Mouse (Mus musculus) heart, adult 2 months (tissue): Measurements from ENCODE around the gene Cmtm1.
"Not testable (repeated sequence)": the region's sequence is repeated elsewhere in the genome, so short reads cannot be mapped to it uniquely, and the experiment has no call there.

Experiments used
- CTCF ChIP-seq: fragments of 200-600 bp; IDR thresholded peaks from 2 replicates; pipeline ENCODE4 v1.8.1; 2022; ENCODE audit warnings: antibody characterized with exemption, mild to moderate bottlenecking, moderate library complexity
- EP300 ChIP-seq: fragments of 200-500 bp; IDR thresholded peaks from 2 replicates; pipeline ENCODE4 v1.6.1; 2011; ENCODE audit warnings: low read depth, low read length, control low read depth; ENCODE audit not compliant: insufficient read depth
- POLR2A ChIP-seq: fragments of 200-500 bp; IDR thresholded peaks from 2 replicates; pipeline ENCODE4 v1.6.1; 2011; ENCODE audit warnings: mild to moderate bottlenecking, low read depth, low read length, control low read depth; ENCODE audit not compliant: insufficient read depth

DNA sequence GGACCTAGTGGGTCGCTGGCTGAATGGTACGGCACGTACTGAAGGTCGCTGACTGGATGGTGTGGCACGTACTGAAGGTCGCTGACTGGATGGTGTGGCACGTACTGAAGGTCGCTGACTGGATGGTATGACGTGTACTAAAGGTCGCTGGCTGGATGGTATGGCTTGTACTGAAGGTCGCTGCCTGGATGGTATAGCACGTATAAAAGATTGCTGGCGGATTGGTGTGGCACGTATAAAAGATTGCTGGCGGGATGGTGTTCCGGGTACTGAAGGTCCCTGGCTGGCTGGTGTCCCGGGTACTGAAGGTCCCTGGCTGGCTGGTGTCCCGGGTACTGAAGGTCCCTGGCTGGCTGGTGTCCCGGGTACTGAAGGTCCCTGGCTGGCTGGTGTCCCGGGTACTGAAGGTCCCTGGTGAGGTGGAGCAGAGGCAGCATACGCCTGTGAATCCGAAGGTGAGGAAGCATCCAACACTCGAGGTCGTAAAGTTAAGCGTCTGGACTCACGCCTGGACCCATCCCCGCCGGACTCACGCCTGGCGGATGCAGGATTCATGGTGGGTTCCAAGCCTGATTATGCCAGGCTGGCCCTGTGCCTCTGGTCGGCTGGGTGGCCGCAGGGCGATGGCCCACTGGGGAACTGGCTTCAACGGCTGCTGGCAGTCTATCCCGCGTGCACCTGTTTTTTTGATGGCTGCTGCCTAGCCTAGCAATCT, at the start of gene Cmtm1, which contains the start of gene Gm45711:
- not testable (repeated sequence) for TF ChIP-seq CTCF, POLR2A, EP300
